28 mouse cellular contexts compared by ENCODE assay signal in genomic region chr9:62400531-62401170, GRCm38 (mm10). TPM values are rescaled to one million over a fixed set of nuclear protein-coding genes. Genes with fewer than 3 reads are reported as not detected.
DNase-seq lines count a peak whose midpoint lies in the region; ATAC-seq and TF ChIP-seq lines count a peak whose summit lies in the region.
"Had no signal": no experiment of that assay in that cellular context is flagged by ENCODE, and none has a peak within 500 bp of the region (broad histone marks: within the 10 kb centered on the region; RNA-seq: fewer than 3 reads in every experiment).

No protein-coding gene starts in this region.

- H3K27ac ChIP-seq in lung, embryonic 15.5 days: no peak overlapping the region
- H3K27ac ChIP-seq in gastrocnemius, adult 2 months: no peak overlapping the region
- H3K27ac ChIP-seq in hindbrain, embryonic 14.5 days: no peak overlapping the region
- H3K27ac ChIP-seq: embryonic facial prominence, embryonic 13.5 days; heart, embryonic 15.5 days; hindbrain, postnatal 0 days; layer of hippocampus, adult 2 months; left cerebral cortex, adult 2 months; limb, embryonic 13.5 days; liver, embryonic 13.5 days; macrophage; midbrain, embryonic 15.5 days had no signal

- TF ChIP-seq CTCF in E14TG2a.4 (conservative IDR thresholded peaks at IDR 0.05; ENCODE audit: low read length): no peak
- no peak for TF ChIP-seq CTCF in gastrocnemius, adult 2 months (IDR thresholded peaks at IDR 0.05)

- no peak overlapping the region for H3K4me3 ChIP-seq in lung, embryonic 15.5 days
- H3K4me3 ChIP-seq in E14TG2a.4 (replicated peaks; ENCODE audit: low read length): 0 out of 2 replicates have a peak overlapping the region, but pooled peaks have one; percentile 35
- no peak overlapping the region for H3K4me3 ChIP-seq in gastrocnemius, adult 2 months
- no peak overlapping the region for H3K4me3 ChIP-seq in hindbrain, embryonic 14.5 days (replicated peaks; ENCODE audit: low read length)
- H3K4me3 ChIP-seq: embryonic facial prominence, embryonic 13.5 days; erythroblast, embryonic 14.5 days; heart, embryonic 15.5 days; layer of hippocampus, adult 2 months; left cerebral cortex, adult 2 months; limb, embryonic 13.5 days; liver, embryonic 13.5 days; midbrain, embryonic 15.5 days had no signal

- 29% methylated on average over 11 of the region's 11 CpGs for WGBS in lung, embryonic 15.5 days
- 74% methylated on average over 11 of the region's 11 CpGs for WGBS in hindbrain, embryonic 14.5 days

- peaks cover 6% of the 10 kb centered on the region for H3K4me1 ChIP-seq in lung, embryonic 15.5 days
- H3K4me1 ChIP-seq in E14TG2a.4 (replicated peaks; ENCODE audit: low read depth, low read length): peaks cover 16% of the 10 kb centered on the region
- no peaks in the 10 kb centered on the region for H3K4me1 ChIP-seq in hindbrain, embryonic 14.5 days (replicated peaks; ENCODE audit: control insufficient read depth, insufficient read depth, low read length)
- H3K4me1 ChIP-seq: heart, embryonic 15.5 days had no signal

- intact Hi-C loops in gastrocnemius, adult 2 months (cut with DNase I): no loop called here

- no peak for ATAC-seq in lung, embryonic 15.5 days (ENCODE audit: borderline replicate concordance, extremely low read depth, low FRiP score, low TSS enrichment)
- ATAC-seq in granulocyte monocyte progenitor cell, adult 5-6 weeks (replicated peaks; ENCODE audit: poor library complexity, severe bottlenecking): 0 out of 2 replicates have a peak, but pooled peaks have one; percentile 22
- ATAC-seq in hindbrain, embryonic 14.5 days (ENCODE audit: low FRiP score): no peak
- ATAC-seq: forebrain, embryonic 16.5 days; hindbrain, postnatal 0 days; midbrain, embryonic 15.5 days had no signal

- no peaks in the 10 kb centered on the region for H3K27me3 ChIP-seq in lung, embryonic 15.5 days
- H3K27me3 ChIP-seq in E14TG2a.4 (ENCODE audit: insufficient read depth, low read length): no peaks in the 10 kb centered on the region
- no peaks in the 10 kb centered on the region for H3K27me3 ChIP-seq in hindbrain, embryonic 14.5 days (ENCODE audit: control insufficient read depth, insufficient read depth, low read length)
- H3K27me3 ChIP-seq: embryonic facial prominence, embryonic 13.5 days; heart, embryonic 15.5 days; limb, embryonic 13.5 days; liver, embryonic 13.5 days; midbrain, embryonic 15.5 days had no signal

- no peaks in the 10 kb centered on the region for H3K36me3 ChIP-seq in lung, embryonic 15.5 days
- no peaks in the 10 kb centered on the region for H3K36me3 ChIP-seq in E14TG2a.4 (ENCODE audit: insufficient read depth, low read length)
- no peaks in the 10 kb centered on the region for H3K36me3 ChIP-seq in hindbrain, embryonic 14.5 days (replicated peaks; ENCODE audit: control insufficient read depth, insufficient read depth)
- H3K36me3 ChIP-seq: embryonic facial prominence, embryonic 13.5 days; heart, embryonic 15.5 days; limb, embryonic 13.5 days; liver, embryonic 13.5 days; midbrain, embryonic 15.5 days had no signal

- no peaks in the 10 kb centered on the region for H3K9me3 ChIP-seq in lung, embryonic 15.5 days
- no peaks in the 10 kb centered on the region for H3K9me3 ChIP-seq in E14TG2a.4 (ENCODE audit: low read length)
- no peaks in the 10 kb centered on the region for H3K9me3 ChIP-seq in hindbrain, embryonic 14.5 days (ENCODE audit: control insufficient read depth, low read length)
- H3K9me3 ChIP-seq: embryonic facial prominence, embryonic 13.5 days; heart, embryonic 15.5 days; liver, embryonic 13.5 days; midbrain, embryonic 15.5 days had no signal

- DNase-seq in lung, postnatal 4 days: no peak
- DNase-seq in 3T3-L1 (ENCODE audit: low read depth, low spot score): peak; percentile 24
- no peak for DNase-seq in gastrocnemius, adult 2 months
- DNase-seq in hindbrain, embryonic 14.5 days (ENCODE audit: low spot score): no peak
- DNase-seq in embryo, embryonic 11 days: no peak
- DNase-seq: adrenal gland, postnatal 25 days; cerebellum, adult 18-20 months; cerebellum, postnatal 10 days; kidney, adult 11 months; kidney, postnatal 36 days; liver, embryonic 13.5 days; lung, adult 2 months; right cerebral cortex, adult 18-20 months; spleen, adult 18-20 months; thymus, postnatal 14 days had no signal

- 0 out of 2 replicates have a peak overlapping the region, but pooled peaks have one; percentile 10 for H3K9ac ChIP-seq in lung, embryonic 15.5 days
- H3K9ac ChIP-seq in hindbrain, embryonic 14.5 days: no peak overlapping the region
- H3K9ac ChIP-seq: embryonic facial prominence, embryonic 13.5 days; heart, embryonic 15.5 days; limb, embryonic 13.5 days; liver, embryonic 13.5 days; midbrain, embryonic 15.5 days had no signal

- no peak overlapping the region for H3K4me2 ChIP-seq in lung, embryonic 15.5 days
- H3K4me2 ChIP-seq in hindbrain, embryonic 14.5 days (replicated peaks): no peak overlapping the region
- H3K4me2 ChIP-seq: embryonic facial prominence, embryonic 13.5 days; heart, embryonic 15.5 days; limb, embryonic 13.5 days; liver, embryonic 13.5 days; midbrain, embryonic 15.5 days had no signal

RNA-seq across cellular contexts. Expression of gene Anp32a, which starts 59.6 kb away (rescaled TPM):
- polyA plus RNA-seq in lung, embryonic 15.5 days (2015; fragmentation: Nextera tagmentation; extraction: Ambion mirVana): 182 and 184 TPM in 2 replicates
- 212 and 423 TPM in 2 replicates for total RNA-seq in granulocyte monocyte progenitor cell, adult 5-6 weeks (2014; fragmentation: Nextera tagmentation)
- 721 and 833 TPM in 2 replicates for total RNA-seq in granulocyte monocyte progenitor cell, adult 5-6 weeks (2017)
- 10 to 100 TPM; 62.8 to 88.2 TPM for total RNA-seq in gastrocnemius, adult 2 months (2021)
- 73.0 and 85.4 TPM in 2 replicates for polyA plus RNA-seq in hindbrain, embryonic 14.5 days (2014; fragmentation: Nextera tagmentation; extraction: Ambion mirVana)
